Mouse (Mus musculus) liver, embryonic 14.5 days (tissue): ENCODE measurements around the gene Atg101. TPM values are rescaled to one million over a fixed set of nuclear protein-coding genes. Genes with fewer than 3 reads are reported as not detected.

Experiments
- ATAC-seq: fragments of 200-750 bp; cut with Nextera tagmentation; 2 replicates; pipeline ENCODE4 v1.8.0; 2017; ENCODE audit warnings: moderate number of reproducible peaks, mild to moderate bottlenecking, moderate library complexity; ENCODE audit not compliant: insufficient read depth
- DNase-seq, 3 experiments: peaks; one replicate each; pipeline ENCODE4 v3.0.0-alpha.2; 2012 to 2013; ENCODE audit warnings: low read depth in 3 of 3, low spot score in 3 of 3
- H3K27ac ChIP-seq: fragments of 300-500 bp; sonication (generic); 2 replicates; pipeline ENCODE4 v1.5.1; 2014; ENCODE audit warnings: moderate library complexity, mild to moderate bottlenecking, control low read depth, inconsistent platforms
- H3K27me3 ChIP-seq: fragments of 300-500 bp; sonication (generic); 2 replicates; pipeline ENCODE4 v1.6.1; 2014; ENCODE audit warnings: mild to moderate bottlenecking, low read length, moderate library complexity; ENCODE audit not compliant: control insufficient read depth, insufficient read depth
- H3K36me3 ChIP-seq: fragments of 300-500 bp; sonication (generic); replicated peaks from 2 replicates; pipeline ENCODE4 v1.6.1; 2014; ENCODE audit warnings: low read depth; ENCODE audit not compliant: control insufficient read depth, insufficient read depth
- H3K4me1 ChIP-seq, 2 experiments: fragments of 200-500 bp in 1 of 2; fragments of 300-500 bp in 1 of 2; sonication (generic) in 1 of 2; replicated peaks; 2 replicates each; pipeline ENCODE4 v1.6.1; 2012 to 2014; ENCODE audit warnings: antibody characterized with exemption in 1 of 2, inconsistent platforms in 1 of 2, low read length in 1 of 2; ENCODE audit not compliant: control insufficient read depth in 2 of 2, insufficient read depth in 2 of 2
- H3K4me2 ChIP-seq: fragments of 300-500 bp; sonication (generic); 2 replicates; pipeline ENCODE4 v1.6.1; 2014; ENCODE audit warnings: low read depth, mild to moderate bottlenecking, control low read depth, moderate library complexity
- H3K4me3 ChIP-seq, 2 experiments: fragments of 200-500 bp in 1 of 2; fragments of 300-500 bp in 1 of 2; sonication (generic) in 1 of 2; 2 replicates each; pipeline ENCODE4 v1.5.1; 2012 to 2014; ENCODE audit warnings: low read depth in 2 of 2, low read length in 2 of 2, mild to moderate bottlenecking in 2 of 2, control low read depth in 1 of 2, inconsistent platforms in 1 of 2, moderate library complexity in 1 of 2; ENCODE audit not compliant: insufficient read depth in 1 of 2
- H3K9ac ChIP-seq: fragments of 300-500 bp; sonication (generic); replicated peaks from 2 replicates; pipeline ENCODE4 v1.6.1; 2014; ENCODE audit warnings: mild to moderate bottlenecking, control low read depth, moderate library complexity
- H3K9me3 ChIP-seq: fragments of 300-500 bp; sonication (generic); 2 replicates; pipeline ENCODE4 v1.6.1; 2016; ENCODE audit warnings: low read length, mixed read lengths; ENCODE audit not compliant: control insufficient read depth
- CTCF ChIP-seq: IDR thresholded peaks from 2 replicates; pipeline ENCODE4 v1.5.1; 2016; ENCODE audit warnings: antibody characterized with exemption, low read depth, control low read depth
- EP300 ChIP-seq: IDR thresholded peaks from 2 replicates; pipeline ENCODE4 v1.6.1; 2016; ENCODE audit warnings: antibody characterized with exemption, low read depth
- WGBS: fragments of 180-500 bp; shearing (Covaris S2); extraction: QIAGEN DNeasy Blood & Tissue Kit; methylation state at CpG from one replicate; pipeline ENCODE4 v1.1.7; 2014; ENCODE audit not compliant: insufficient replicate concordance; 5-methylcytosine and 5-hydroxymethylcytosine counted together
- polyA plus RNA-seq, 2 experiments: library from polyadenylated mRNA; depleted of rRNA in 1 of 2; stranded (reverse) in 1 of 2; unstranded in 1 of 2; fragments of >200 nt; fragmentation: Nextera tagmentation in 1 of 2; extraction: Ambion mirVana in 1 of 2; gene quantifications; 2 replicates each; pipeline versions ENCODE4 v1.2.1 to v1.2.3; 2012 to 2014

The Atg101 gene
- polyA plus RNA-seq, 2 experiments, result 17.2 to 23.7 TPM

DNA sequence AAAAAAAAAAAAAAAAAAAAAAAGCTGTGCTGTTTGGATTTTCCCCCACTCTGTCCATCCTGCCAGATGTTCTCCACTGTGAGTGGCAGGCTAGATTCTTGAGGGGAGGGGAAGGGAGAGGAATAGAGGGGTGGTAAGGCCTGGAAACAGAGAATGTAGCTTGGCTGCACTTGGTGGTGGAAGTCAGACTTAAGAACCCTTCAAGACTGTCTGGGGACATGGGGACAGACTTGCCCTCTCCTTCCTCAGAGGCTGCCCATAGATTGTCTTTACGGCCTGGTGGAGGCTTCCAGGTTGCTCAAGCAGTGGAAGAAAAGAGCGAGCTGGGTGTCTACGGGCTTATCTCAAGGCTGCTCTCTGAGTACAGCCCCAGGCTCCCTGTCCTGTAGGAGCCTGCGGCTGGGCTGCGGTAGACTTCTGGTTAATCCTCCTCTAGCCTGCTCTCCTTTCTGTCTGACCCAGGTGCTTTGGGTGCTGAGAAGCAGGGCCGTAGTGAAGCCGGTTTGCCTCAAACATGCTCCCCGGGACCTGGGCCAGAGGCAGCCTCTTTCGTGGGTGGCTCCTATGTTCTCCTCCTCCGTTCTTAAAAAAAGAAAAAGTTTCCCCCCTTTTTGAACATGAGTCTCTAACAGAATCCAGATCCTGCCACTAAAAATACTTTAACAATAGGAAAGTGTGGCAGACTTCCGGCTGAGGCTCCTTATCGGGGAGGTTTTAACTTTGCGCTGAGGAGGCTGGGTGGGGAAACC is 23.0 kb upstream of the Atg101 start:
- Histone ChIP-seq H3K9ac (no peak overlapping the region), H3K9me3 (no peaks in the 10 kb centered on the region), H3K27ac (no peak overlapping the region), H3K36me3 (no peaks in the 10 kb centered on the region), H3K27me3 (peaks cover 3% of the 10 kb centered on the region), H3K4me2 (peak overlapping the region; percentile 20), H3K4me3 (no peak overlapping the region), H3K4me1 (peaks cover 0 to 5% of the 10 kb centered on the region in 2 experiments; a peak in 2 of 4 replicates)
- 13% methylated on average over 13 of the region's 13 CpGs for WGBS
- peak; percentile 37; the same call in 1 of the 2 replicates for ATAC-seq
- TF ChIP-seq CTCF, result no peak
- TF ChIP-seq EP300, result no peak
- no peak for DNase-seq

DNA sequence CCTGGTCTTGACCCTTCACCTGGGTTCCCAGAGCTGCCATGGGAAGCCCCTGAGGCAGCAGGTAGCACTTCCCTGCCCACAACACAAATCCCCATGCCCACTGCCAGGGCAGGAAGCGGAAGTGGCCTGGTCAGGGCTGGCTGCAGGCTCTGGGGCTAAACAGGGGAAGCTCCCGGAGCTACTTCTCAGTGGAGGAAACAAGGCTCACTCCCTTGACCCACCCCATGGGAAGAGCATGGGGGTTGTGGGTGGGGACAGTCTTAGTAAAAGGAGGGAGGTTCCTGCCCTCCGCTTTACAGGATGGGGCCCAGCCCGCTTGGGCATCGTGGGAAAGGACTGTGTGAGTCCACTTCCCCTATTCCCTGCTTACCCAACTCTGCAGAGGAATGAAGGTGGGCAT is 21.6 kb upstream of the Atg101 start:
- Histone ChIP-seq H3K27ac (no peak overlapping the region), H3K4me2 (no peak overlapping the region), H3K9me3 (no peaks in the 10 kb centered on the region), H3K9ac (no peak overlapping the region), H3K4me1 (peaks cover 0 to 5% of the 10 kb centered on the region in 2 experiments; a peak in 2 of 4 replicates), H3K4me3 (no peak overlapping the region), H3K27me3 (peaks cover 17% of the 10 kb centered on the region), H3K36me3 (no peaks in the 10 kb centered on the region)
- TF ChIP-seq CTCF (no peak), EP300 (no peak)
- no peak for DNase-seq
- ATAC-seq, result 0 out of 2 replicates have a peak, but pooled peaks have one; percentile 2
- WGBS, result 15% methylated on average over 5 of the region's 5 CpGs

DNA sequence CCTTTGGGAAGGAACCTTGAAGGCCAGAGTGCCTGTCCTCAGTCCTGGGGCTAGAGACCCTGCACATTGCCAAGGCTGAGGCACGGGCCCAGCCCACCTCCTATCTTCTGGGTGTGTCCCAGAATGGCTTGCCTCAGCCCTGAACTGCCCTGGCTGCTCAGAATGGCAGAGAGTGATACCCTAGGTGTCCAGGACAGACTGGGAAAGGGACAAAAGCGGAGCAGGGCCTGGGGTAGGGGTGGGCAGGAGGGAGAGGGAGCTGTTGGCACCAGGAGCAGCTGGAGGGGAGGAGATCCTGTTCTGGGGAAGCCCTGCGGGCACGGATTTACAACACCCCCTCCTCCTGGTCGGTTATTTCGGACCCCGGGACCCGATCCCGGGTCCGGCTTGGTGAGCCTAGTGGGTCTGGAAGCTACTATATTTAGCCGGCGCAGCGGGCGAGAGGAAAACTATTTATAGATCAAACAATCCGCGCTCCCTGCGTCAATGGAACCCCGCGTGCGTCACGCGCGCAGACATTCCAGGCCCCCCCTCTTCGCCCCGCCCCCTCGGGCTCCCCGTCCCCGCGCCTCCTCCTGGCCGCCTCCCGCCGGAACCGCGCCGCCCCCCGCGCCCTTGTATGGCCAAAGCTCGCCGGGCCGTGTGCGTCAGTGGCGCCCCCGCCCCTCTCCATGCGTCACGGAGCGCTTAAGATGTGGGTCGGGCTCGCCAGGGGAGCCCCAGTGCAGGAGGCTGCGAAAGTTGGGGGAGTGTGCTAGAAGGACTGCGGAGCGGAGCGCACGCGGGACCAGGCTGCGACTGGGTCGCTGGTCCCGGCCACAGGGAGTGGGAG is 17.7 kb upstream of the Atg101 start:
- ATAC-seq (peak; percentile 51; the same call in 1 of the 2 replicates), DNase-seq (peak in 1 of 3 experiments; percentile 47)
- H3K9ac ChIP-seq, result no peak overlapping the region
- peak overlapping the region; percentile 33 to 44 for H3K4me3 ChIP-seq
- TF ChIP-seq EP300 (no peak), CTCF (no peak)
- no peaks in the 10 kb centered on the region for H3K9me3 ChIP-seq
- H3K36me3 ChIP-seq, result no peaks in the 10 kb centered on the region
- H3K27ac ChIP-seq, result no peak overlapping the region
- 2% methylated on average over 55 of the region's 57 CpGs for WGBS
- no peaks in the 10 kb centered on the region; a peak in 1 of 4 replicates for H3K4me1 ChIP-seq
- peaks cover 30% of the 10 kb centered on the region for H3K27me3 ChIP-seq
- peak overlapping the region; percentile 63 for H3K4me2 ChIP-seq

DNA sequence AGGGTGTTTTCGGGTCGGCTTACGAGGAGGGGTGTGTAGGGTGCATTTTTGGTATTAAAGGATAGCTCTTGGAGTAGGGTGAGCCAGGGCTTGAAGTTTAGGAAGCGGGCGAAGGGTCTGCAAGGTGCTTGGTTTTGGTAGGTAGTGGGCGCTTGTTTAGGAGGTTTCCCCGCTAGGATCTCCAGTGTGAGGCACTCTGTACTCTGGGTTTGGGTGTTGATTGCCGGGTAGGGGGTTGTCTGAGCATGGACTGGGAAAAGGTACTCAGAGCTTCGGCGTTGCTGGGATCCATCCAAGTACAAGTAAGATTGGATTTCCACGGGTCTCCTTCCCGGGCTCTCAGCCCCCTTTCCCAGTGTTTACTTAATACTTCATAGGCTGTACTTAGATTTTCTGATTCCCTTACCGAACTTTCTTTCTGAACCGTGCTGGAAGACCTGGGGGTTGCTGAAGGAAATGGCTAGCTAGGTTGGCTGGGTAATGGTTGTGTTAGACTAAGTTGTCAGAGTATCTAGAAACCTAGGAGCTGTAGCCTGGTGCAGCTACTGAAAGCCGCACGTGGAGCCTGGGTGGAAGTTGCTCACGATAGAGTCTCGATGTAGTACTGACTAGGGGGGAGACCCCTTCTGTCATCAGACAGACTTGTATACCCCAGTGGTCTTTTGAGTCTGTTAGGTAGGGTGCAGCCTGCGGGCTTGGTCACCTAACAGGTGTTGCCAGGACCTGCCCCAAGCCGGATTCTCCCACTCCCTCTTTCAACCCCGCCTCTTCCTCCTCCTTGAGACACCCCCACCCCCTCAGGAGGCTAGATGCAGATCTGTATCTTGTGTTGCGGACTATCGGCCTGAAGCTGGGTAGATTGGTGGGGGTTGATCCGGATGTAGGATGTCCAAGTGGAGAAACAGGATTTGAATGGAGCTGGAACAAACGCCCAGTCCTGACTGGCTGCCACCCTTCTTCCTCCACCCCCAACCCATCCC is 16.7 kb upstream of the Atg101 start:
- H3K9ac ChIP-seq, result no peak overlapping the region
- 1% methylated on average over 25 of the region's 25 CpGs for WGBS

More for the DNA sequence above, 16.7 kb upstream of the Atg101 start:
- Histone ChIP-seq H3K4me2 (peak overlapping the region; percentile 63), H3K9me3 (no peaks in the 10 kb centered on the region), H3K4me1 (no peaks in the 10 kb centered on the region; a peak in 1 of 4 replicates), H3K36me3 (no peaks in the 10 kb centered on the region), H3K27me3 (peaks cover 30% of the 10 kb centered on the region), H3K27ac (no peak overlapping the region), H3K4me3 (peak overlapping the region; percentile 33 to 44)
- TF ChIP-seq EP300 (no peak), CTCF (no peak)
- no peak for ATAC-seq
- no peak for DNase-seq
